Mouse (Mus musculus) brain, embryonic 14.5 days (tissue): Measurements from ENCODE around the gene Jmjd8.

ENCODE experiments used
- CTCF ChIP-seq: fragments of 200-500 bp; IDR thresholded peaks from 2 replicates; pipeline ENCODE4 v1.5.1; 2012; ENCODE audit warnings: inconsistent platforms, mild to moderate bottlenecking, moderate library complexity, borderline replicate concordance; ENCODE audit not compliant: insufficient read depth, insufficient read length; ENCODE audit errors: extremely low read depth
- POLR2A ChIP-seq: fragments of 200-500 bp; IDR thresholded peaks from 2 replicates; pipeline ENCODE4 v1.6.1; 2012; ENCODE audit warnings: mild to moderate bottlenecking, inconsistent platforms, borderline replicate concordance; ENCODE audit not compliant: poor library complexity, insufficient read depth, insufficient read length, severe bottlenecking; ENCODE audit errors: extremely low read depth

DNA sequence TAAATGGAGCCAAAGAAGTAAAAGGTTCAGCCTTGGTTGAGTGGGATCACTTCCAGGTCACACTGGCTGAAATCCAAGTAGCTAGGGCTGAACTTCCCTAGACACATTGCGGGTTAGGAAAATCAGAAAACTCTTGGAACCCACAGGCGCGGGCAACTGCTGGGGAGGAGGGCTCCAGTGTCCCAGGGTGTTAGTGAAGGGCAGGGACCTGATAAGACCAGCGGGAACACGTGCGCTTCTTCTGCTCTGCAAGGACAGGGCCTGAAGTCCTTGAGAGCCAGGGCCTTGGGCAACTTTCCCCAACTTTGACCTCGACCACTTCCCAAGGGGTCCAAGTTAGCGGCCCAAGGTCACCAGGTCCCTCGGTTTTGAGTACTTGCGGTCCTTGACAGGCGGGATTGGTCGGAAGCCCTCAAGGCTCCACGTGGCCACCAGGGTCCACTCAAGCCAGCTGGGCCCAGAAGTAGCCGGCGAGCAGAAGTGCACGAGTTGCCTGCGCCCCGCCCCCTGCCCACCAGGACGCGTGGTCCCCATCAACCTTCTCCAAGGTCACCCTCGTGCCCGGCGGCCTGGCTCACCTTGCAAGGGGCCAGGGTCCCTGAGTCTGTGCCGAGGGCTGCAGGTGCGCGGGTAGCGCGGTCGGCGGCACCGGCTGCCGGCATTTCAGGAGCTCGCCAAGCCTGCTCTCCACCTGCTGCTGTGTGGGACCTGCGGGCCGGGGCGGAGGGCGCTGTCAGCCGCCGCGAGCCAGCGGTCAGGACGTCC is 39.4 kb downstream of the Jmjd8 start:
- TF ChIP-seq CTCF (no peak), POLR2A (no peak)
